Mouse (Mus musculus) testis, adult 2 months (tissue): Measurements from ENCODE around the gene Spaca4.

Source experiments
- CTCF ChIP-seq: fragments of 200-500 bp; IDR thresholded peaks from 2 replicates; pipeline ENCODE4 v1.5.1; 2012; ENCODE audit warnings: low read depth, mild to moderate bottlenecking, inconsistent platforms, low read length, moderate library complexity; ENCODE audit not compliant: control insufficient read depth, insufficient read depth, insufficient replicate concordance
- POLR2A ChIP-seq: fragments of 200-500 bp; IDR thresholded peaks from 2 replicates; pipeline ENCODE4 v1.6.1; 2012; ENCODE audit warnings: low read depth, mild to moderate bottlenecking, inconsistent platforms, low read length, moderate library complexity; ENCODE audit not compliant: control insufficient read depth

- no peak for TF ChIP-seq CTCF
- TF ChIP-seq POLR2A, result no peak
Observed at GRCm38 (mm10) chr7:45716460-45716857, 9.2 kb downstream of the Spaca4 start.
